ENCODE assay signal across 8 mouse cellular contexts in genomic region chrX:98149724-98150392, GRCm38 (mm10). TPM values are rescaled to one million over a fixed set of nuclear protein-coding genes. Genes with fewer than 3 reads are reported as not detected.
DNase-seq lines count a peak whose midpoint lies in the region; ATAC-seq and TF ChIP-seq lines count a peak whose summit lies in the region.

No protein-coding gene starts in this region.

- no peak overlapping the region for H3K9ac ChIP-seq in lung, postnatal 0 days (replicated peaks; ENCODE audit: low read depth)
- no peak overlapping the region for H3K9ac ChIP-seq in liver, embryonic 12.5 days

- no peak overlapping the region for H3K27ac ChIP-seq in lung, postnatal 0 days (ENCODE audit: low read length)
- H3K27ac ChIP-seq in liver, embryonic 12.5 days: no peak overlapping the region

- no peak for DNase-seq in lung, postnatal 0 days (ENCODE audit: low spot score)
- no peak for DNase-seq in lung, postnatal 25 days (ENCODE audit: low spot score)
- DNase-seq in brain, embryonic 14.5 days (ENCODE audit: low read depth): peak; percentile 35
- DNase-seq in gastrocnemius, postnatal 10 days: peak; percentile 17
- peak; percentile 24 for DNase-seq in right cerebral cortex, adult 18-20 months
- DNase-seq in cerebellum, adult 9-10 months: no peak

- no peaks in the 10 kb centered on the region for H3K4me1 ChIP-seq in lung, postnatal 0 days (ENCODE audit: insufficient read depth, low read depth, low read length)
- no peaks in the 10 kb centered on the region for H3K4me1 ChIP-seq in liver, embryonic 12.5 days

- peak overlapping the region; percentile 56 for H3K4me2 ChIP-seq in lung, postnatal 0 days (replicated peaks; ENCODE audit: low read depth, low read length)
- H3K4me2 ChIP-seq in liver, embryonic 12.5 days: peak overlapping the region; percentile 31

- no peak for TF ChIP-seq EP300 in lung, postnatal 0 days (IDR thresholded peaks at IDR 0.05)

- ATAC-seq in lung, postnatal 0 days: no peak
- ATAC-seq in inflammation-experienced regulatory T-cells, adult 6 months: peak; percentile 33
- ATAC-seq in liver, embryonic 12.5 days: no peak

- no peaks in the 10 kb centered on the region for H3K9me3 ChIP-seq in lung, postnatal 0 days (ENCODE audit: low read length)
- no peaks in the 10 kb centered on the region for H3K9me3 ChIP-seq in liver, embryonic 12.5 days (replicated peaks)

- 15% methylated on average over 29 of the region's 30 CpGs for WGBS in lung, postnatal 0 days
- 9% methylated on average over 20 of the region's 30 CpGs for WGBS in liver, embryonic 12.5 days (ENCODE audit: insufficient replicate concordance)

- H3K36me3 ChIP-seq in lung, postnatal 0 days (ENCODE audit: insufficient read depth, low read length): no peaks in the 10 kb centered on the region
- H3K36me3 ChIP-seq in liver, embryonic 12.5 days: no peaks in the 10 kb centered on the region

- no peak for TF ChIP-seq POLR2A in brain, embryonic 14.5 days (IDR thresholded peaks at IDR 0.05; ENCODE audit: borderline replicate concordance, extremely low read depth, insufficient read depth, insufficient read length, poor library complexity, severe bottlenecking)

- TF ChIP-seq CTCF in lung, postnatal 0 days (IDR thresholded peaks at IDR 0.05): no peak
- no peak for TF ChIP-seq CTCF in brain, embryonic 14.5 days (IDR thresholded peaks at IDR 0.05; ENCODE audit: borderline replicate concordance, extremely low read depth, insufficient read depth, insufficient read length)

- H3K4me3 ChIP-seq in lung, postnatal 0 days (ENCODE audit: low read depth, low read length): peak overlapping the region; percentile 28
- peak overlapping the region; percentile 11; the same call in 1 of the 2 replicates for H3K4me3 ChIP-seq in liver, embryonic 12.5 days

- peaks cover 4% of the 10 kb centered on the region; the same call in 1 of the 2 replicates for H3K27me3 ChIP-seq in lung, postnatal 0 days (replicated peaks; ENCODE audit: insufficient read depth, low read length)
- H3K27me3 ChIP-seq in liver, embryonic 12.5 days (replicated peaks): peaks cover 47% of the 10 kb centered on the region

RNA-seq across cellular contexts. Expression of gene Ar, which starts 1.3 kb away (rescaled TPM):
- 0.21 and 0.30 TPM in 2 replicates for polyA plus RNA-seq in lung, postnatal 0 days (2015; fragmentation: Nextera tagmentation; extraction: Ambion mirVana)
- 0.01 and 0.05 TPM in 2 replicates for polyA plus RNA-seq in brain, embryonic 14.5 days (2012; rRNA removed)
- total RNA-seq in gastrocnemius, postnatal 10 days (2021): 10 to 100 TPM in 1 of 2 experiments, 1 to 10 TPM in 1; 9.9 to 11.0 TPM
- polyA plus RNA-seq in inflammation-experienced regulatory T-cells, adult 6 months (2017; shearing (Covaris generic)): 1 to 10 TPM; 4.5 to 7.1 (median 5.8) TPM
- polyA plus RNA-seq in liver, embryonic 12.5 days (2016; fragmentation: Nextera tagmentation; extraction: Ambion mirVana): not detected in 2 replicates

Comparison
In these comparisons a context has a peak if more than half of its experiments do, and no peak if none do; other contexts are left out.
1. DNase-seq: peak in brain, embryonic 14.5 days (single experiment), gastrocnemius, postnatal 10 days (single experiment) and right cerebral cortex, adult 18-20 months (single experiment); none in lung, postnatal 0 days (single experiment), lung, postnatal 25 days (single experiment) and cerebellum, adult 9-10 months (single experiment).